Comparison of ENCODE assay signal across 22 mouse cellular contexts in genomic region chr5:48513354-48513753, GRCm38 (mm10).
"Had no signal": no experiment of that assay in that cellular context is flagged by ENCODE, and none has a peak within 500 bp of the region (broad histone marks: within the 10 kb centered on the region; RNA-seq: fewer than 3 reads in every experiment).

No protein-coding gene starts in this region.

- ATAC-seq: liver, embryonic 12.5 days; midbrain, embryonic 13.5 days had no signal

- H3K9me3 ChIP-seq: limb, embryonic 10.5 days; limb, embryonic 13.5 days; liver, embryonic 12.5 days; liver, embryonic 15.5 days; midbrain, embryonic 13.5 days; neural tube, embryonic 12.5 days; neural tube, embryonic 15.5 days; stomach, embryonic 15.5 days had no signal

- H3K4me2 ChIP-seq: limb, embryonic 13.5 days; liver, embryonic 12.5 days; liver, embryonic 15.5 days; midbrain, embryonic 13.5 days; neural tube, embryonic 12.5 days; neural tube, embryonic 15.5 days; stomach, embryonic 15.5 days had no signal

- H3K4me1 ChIP-seq: limb, embryonic 10.5 days; limb, embryonic 13.5 days; liver, embryonic 12.5 days; liver, embryonic 15.5 days; neural tube, embryonic 12.5 days; neural tube, embryonic 15.5 days; stomach, embryonic 15.5 days had no signal

- DNase-seq: kidney, adult 2 months; kidney, postnatal 25 days; layer of hippocampus, adult 9-11 months; liver; lung, adult 18-20 months; lung, postnatal 14 days; lung, postnatal 4 days; right cerebral cortex, adult 18-20 months; right cerebral cortex, postnatal 14 days; spleen, adult 18-20 months; thymus, adult 18-20 months; thymus, postnatal 36 days had no signal

- H3K9ac ChIP-seq: limb, embryonic 13.5 days; liver, embryonic 12.5 days; liver, embryonic 15.5 days; midbrain, embryonic 13.5 days; neural tube, embryonic 12.5 days; neural tube, embryonic 15.5 days; stomach, embryonic 15.5 days had no signal

- H3K4me3 ChIP-seq: layer of hippocampus, adult 2 months; limb, embryonic 10.5 days; limb, embryonic 13.5 days; liver, embryonic 12.5 days; liver, embryonic 15.5 days; midbrain, embryonic 13.5 days; neural tube, embryonic 12.5 days; neural tube, embryonic 15.5 days; stomach, embryonic 15.5 days had no signal

- H3K27ac ChIP-seq: kidney, postnatal 0 days; layer of hippocampus, adult 2 months; limb, embryonic 10.5 days; limb, embryonic 13.5 days; liver, embryonic 12.5 days; liver, embryonic 15.5 days; midbrain, embryonic 13.5 days; neural tube, embryonic 12.5 days; neural tube, embryonic 15.5 days; stomach, embryonic 15.5 days had no signal

- H3K36me3 ChIP-seq: limb, embryonic 10.5 days; limb, embryonic 13.5 days; liver, embryonic 12.5 days; liver, embryonic 15.5 days; midbrain, embryonic 13.5 days; neural tube, embryonic 12.5 days; neural tube, embryonic 15.5 days; stomach, embryonic 15.5 days had no signal

- H3K27me3 ChIP-seq: limb, embryonic 13.5 days; liver, embryonic 12.5 days; liver, embryonic 15.5 days; midbrain, embryonic 13.5 days; neural tube, embryonic 12.5 days; neural tube, embryonic 15.5 days; stomach, embryonic 15.5 days had no signal
